Mouse (Mus musculus) limb, embryonic 14.5 days (tissue): ENCODE measurements at regions not wholly inside any gene's neighbourhood (a gene's known extent, or its start where the extent isn't known, plus 50 kb on each side); places are given as distances from the start of the nearest gene placed in this dataset.

Experiments used
- ATAC-seq: fragments of 200-750 bp; cut with Nextera tagmentation; 2 replicates; pipeline ENCODE4 v1.8.0; 2017; ENCODE audit warnings: low read depth, moderate number of reproducible peaks, moderate TSS enrichment; ENCODE audit not compliant: low FRiP score
- DNase-seq: peaks from one replicate; pipeline ENCODE4 v3.0.0-alpha.2; 2015; ENCODE audit warnings: low spot score
- H3K27ac ChIP-seq: fragments of 300-500 bp; sonication (generic); replicated peaks from 2 replicates; pipeline ENCODE4 v1.5.1; 2014; ENCODE audit warnings: low read depth, mild to moderate bottlenecking, low read length, moderate library complexity, mixed read lengths
- H3K27me3 ChIP-seq: fragments of 300-500 bp; sonication (generic); 2 replicates; pipeline ENCODE4 v1.6.1; 2014; ENCODE audit warnings: low read length, mixed read lengths; ENCODE audit not compliant: control insufficient read depth, insufficient read depth
- H3K36me3 ChIP-seq: fragments of 300-500 bp; sonication (generic); 2 replicates; pipeline ENCODE4 v1.6.1; 2014; ENCODE audit warnings: mild to moderate bottlenecking, low read length, moderate library complexity, mixed read lengths; ENCODE audit not compliant: control insufficient read depth, insufficient read depth
- H3K4me1 ChIP-seq: fragments of 300-500 bp; sonication (generic); 2 replicates; pipeline ENCODE4 v1.6.1; 2014; ENCODE audit warnings: antibody characterized with exemption, low read length, mixed read lengths; ENCODE audit not compliant: control insufficient read depth, insufficient read depth
- H3K4me2 ChIP-seq: fragments of 300-500 bp; sonication (generic); replicated peaks from 2 replicates; pipeline ENCODE4 v1.6.1; 2014; ENCODE audit warnings: low read depth, mild to moderate bottlenecking, low read length, moderate library complexity; ENCODE audit not compliant: severe bottlenecking
- H3K4me3 ChIP-seq: fragments of 300-500 bp; sonication (generic); replicated peaks from 2 replicates; pipeline ENCODE4 v1.5.1; 2014; ENCODE audit warnings: low read length
- H3K9ac ChIP-seq: fragments of 300-500 bp; sonication (generic); 2 replicates; pipeline ENCODE4 v1.6.1; 2014; ENCODE audit warnings: mild to moderate bottlenecking, low read depth, low read length, moderate library complexity; ENCODE audit not compliant: severe bottlenecking
- H3K9me3 ChIP-seq: fragments of 300-500 bp; sonication (generic); 2 replicates; pipeline ENCODE4 v1.6.1; 2016; ENCODE audit warnings: low read length; ENCODE audit not compliant: control insufficient read depth
- POLR2A ChIP-seq: fragments of 200-500 bp; IDR thresholded peaks from 2 replicates; pipeline ENCODE4 v1.8.0; 2012; ENCODE audit warnings: inconsistent platforms, mild to moderate bottlenecking, moderate library complexity, borderline replicate concordance; ENCODE audit not compliant: insufficient read depth, insufficient read length; ENCODE audit errors: extremely low read depth
- WGBS: fragments of 180-500 bp; shearing (Covaris S2); extraction: QIAGEN DNeasy Blood & Tissue Kit; methylation state at CpG from one replicate; pipeline ENCODE4 v1.1.7; 2014; 5-methylcytosine and 5-hydroxymethylcytosine counted together

- Histone ChIP-seq H3K9me3 (no peaks in the 10 kb centered on the region), H3K36me3 (no peaks in the 10 kb centered on the region), H3K4me3 (no peak overlapping the region), H3K27me3 (no peaks in the 10 kb centered on the region), H3K9ac (no peak overlapping the region), H3K27ac (no peak overlapping the region), H3K4me2 (no peak overlapping the region), H3K4me1 (no peaks in the 10 kb centered on the region)
- no peak for DNase-seq
- 79% methylated on average over 11 of the region's 11 CpGs for WGBS
- ATAC-seq = no peak
- TF ChIP-seq POLR2A = no peak
Observed at GRCm38 (mm10) chr13:110683259-110684041, 288.6 kb downstream of the Plk2 start.

GRCm38 (mm10) chr13:110688796-110689195 lies 293.9 kb downstream of the Plk2 start:
- DNase-seq = no peak
- 75% methylated on average over 3 of the region's 3 CpGs for WGBS
- Histone ChIP-seq H3K9me3 (no peaks in the 10 kb centered on the region), H3K27ac (no peak overlapping the region), H3K27me3 (no peaks in the 10 kb centered on the region), H3K4me2 (no peak overlapping the region), H3K36me3 (no peaks in the 10 kb centered on the region), H3K4me1 (no peaks in the 10 kb centered on the region), H3K9ac (no peak overlapping the region), H3K4me3 (no peak overlapping the region)
- no peak for ATAC-seq
- TF ChIP-seq POLR2A = no peak

- 33% methylated on average over 10 of the region's 10 CpGs for WGBS
- H3K9ac ChIP-seq = no peak overlapping the region
- H3K9me3 ChIP-seq = no peaks in the 10 kb centered on the region
- H3K4me1 ChIP-seq = no peaks in the 10 kb centered on the region
- DNase-seq (peak; percentile 67), ATAC-seq (no peak)
- H3K27me3 ChIP-seq = no peaks in the 10 kb centered on the region
- H3K4me3 ChIP-seq = no peak overlapping the region
- no peak overlapping the region for H3K27ac ChIP-seq
- no peak for TF ChIP-seq POLR2A
- no peaks in the 10 kb centered on the region for H3K36me3 ChIP-seq
- H3K4me2 ChIP-seq = no peak overlapping the region
Observed at GRCm38 (mm10) chr13:110690501-110691255, 295.8 kb downstream of the Plk2 start.

DNA sequence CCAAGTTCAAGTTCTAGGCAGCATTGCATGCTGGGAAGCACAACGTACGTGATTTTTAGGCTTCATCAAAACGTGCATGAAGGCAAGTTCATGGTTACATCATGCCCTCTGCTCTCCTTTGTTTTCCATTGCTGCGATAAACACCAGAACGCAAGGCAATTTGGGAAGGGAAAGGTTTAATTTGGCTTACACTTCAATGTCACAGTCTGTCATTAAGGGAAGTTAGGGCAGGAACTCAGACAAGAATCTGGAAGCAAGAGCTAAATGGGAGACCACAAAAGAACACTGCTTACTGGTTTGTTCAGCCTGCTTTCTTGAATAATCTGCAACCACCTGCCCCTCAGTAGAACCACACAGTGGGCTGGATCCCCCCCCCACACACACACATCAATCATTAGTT lies 297.9 kb downstream of the Plk2 start:
- no peaks in the 10 kb centered on the region for H3K36me3 ChIP-seq
- ATAC-seq (no peak), DNase-seq (no peak)
- no peaks in the 10 kb centered on the region for H3K27me3 ChIP-seq
- H3K27ac ChIP-seq = no peak overlapping the region
- WGBS = 83% methylated on average over 5 of the region's 5 CpGs
- H3K9ac ChIP-seq = no peak overlapping the region
- H3K4me2 ChIP-seq = no peak overlapping the region
- no peaks in the 10 kb centered on the region for H3K9me3 ChIP-seq
- no peaks in the 10 kb centered on the region for H3K4me1 ChIP-seq
- no peak overlapping the region for H3K4me3 ChIP-seq
- no peak for TF ChIP-seq POLR2A

DNA sequence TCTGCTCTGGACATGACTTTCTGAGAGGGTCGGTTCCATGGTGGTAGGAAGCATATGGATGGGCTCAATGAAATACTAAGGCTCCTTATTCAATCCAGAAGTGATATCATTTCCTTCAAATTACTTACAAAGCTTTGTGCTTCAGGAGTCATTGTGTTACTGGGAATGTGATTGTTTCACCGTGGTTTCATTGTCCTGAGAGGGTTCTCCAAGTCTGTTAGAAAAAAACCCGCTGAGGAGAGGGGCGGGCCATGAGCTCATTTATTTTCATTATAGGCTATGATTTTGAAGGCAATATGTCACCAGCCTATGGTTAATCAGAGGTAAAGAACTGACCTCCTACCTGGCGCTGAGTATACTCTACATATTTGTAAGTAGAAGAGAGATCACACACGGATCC lies 300.0 kb downstream of the Plk2 start:
- Histone ChIP-seq H3K27ac (no peak overlapping the region), H3K4me3 (no peak overlapping the region), H3K4me1 (no peaks in the 10 kb centered on the region), H3K27me3 (no peaks in the 10 kb centered on the region), H3K36me3 (no peaks in the 10 kb centered on the region), H3K9me3 (no peaks in the 10 kb centered on the region), H3K9ac (no peak overlapping the region), H3K4me2 (no peak overlapping the region)
- 56% methylated on average over 6 of the region's 6 CpGs for WGBS
- no peak for DNase-seq
- TF ChIP-seq POLR2A = no peak
- ATAC-seq = no peak
